Mouse (Mus musculus) C2C12 (cell line): ENCODE results near the gene Col4a2.

Experiments
- CEBPB ChIP-seq: IDR thresholded peaks from one replicate; pipeline ENCODE4 v1.6.1; 2011; ENCODE audit warnings: low read depth, mild to moderate bottlenecking, control low read depth, moderate library complexity
- CTCF ChIP-seq: IDR thresholded peaks from one replicate; pipeline ENCODE4 v1.5.1; 2011; ENCODE audit not compliant: control insufficient read depth, insufficient read depth, insufficient read length
- MAX ChIP-seq: IDR thresholded peaks from one replicate; pipeline ENCODE4 v1.6.1; 2011; ENCODE audit warnings: mild to moderate bottlenecking, control low read depth
- USF1 ChIP-seq: IDR thresholded peaks from one replicate; pipeline ENCODE4 v1.6.1; 2011; ENCODE audit warnings: low read depth, mild to moderate bottlenecking, control low read depth, moderate library complexity

DNA sequence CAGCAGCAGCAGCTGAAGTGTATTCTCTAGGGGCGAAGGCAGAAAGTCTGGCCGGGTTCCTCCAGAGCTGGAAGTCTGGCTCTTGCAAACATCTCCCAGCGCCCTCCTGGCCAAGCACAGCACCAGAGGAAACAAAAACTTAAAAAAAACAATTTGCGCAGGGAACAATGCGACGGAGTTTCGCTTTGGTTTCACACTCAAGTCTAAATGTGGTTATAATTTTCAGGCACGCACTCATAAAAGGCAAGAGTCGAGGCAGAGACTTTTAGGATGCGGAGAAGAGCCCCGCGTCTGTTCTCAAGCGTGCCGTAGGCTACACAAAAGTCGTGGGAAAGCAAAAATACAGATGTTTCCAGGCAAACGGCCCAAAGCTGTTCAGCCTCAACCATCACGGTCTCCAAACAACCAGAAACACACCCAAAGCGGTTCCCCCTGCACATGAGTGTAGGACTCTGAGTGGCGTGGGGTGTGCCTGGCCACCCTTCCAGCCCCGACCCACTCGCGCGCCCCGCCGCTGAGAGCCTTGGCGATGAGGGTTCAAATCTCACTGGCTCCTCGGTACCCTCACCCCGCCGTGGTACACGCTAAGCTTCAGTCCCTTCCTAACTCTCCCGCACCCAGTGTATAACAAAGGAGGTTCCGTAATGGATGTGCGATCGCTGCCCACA, 790 bp upstream of the Col4a2 start:
- TF ChIP-seq USF1 (no peak), CTCF (no peak), MAX (no peak), CEBPB (no peak)
